Mouse (Mus musculus) C2C12 (cell line): ENCODE results near the gene St8sia1. TPM values are rescaled to one million over a fixed set of nuclear protein-coding genes. Genes with fewer than 3 reads are reported as not detected.
"Not testable (repeated sequence)": the region's sequence is repeated elsewhere in the genome, so short reads cannot be mapped to it uniquely, and the experiment has no call there.

Experiments
- H3K27me3 ChIP-seq: one replicate; pipeline ENCODE4 v1.6.1; 2011; ENCODE audit not compliant: control insufficient read depth, insufficient read depth, insufficient read length
- H3K36me3 ChIP-seq: one replicate; pipeline ENCODE4 v1.6.1; 2011; ENCODE audit not compliant: control insufficient read depth, insufficient read depth
- H3K4me3 ChIP-seq: one replicate; pipeline ENCODE4 v1.5.1; 2011; ENCODE audit warnings: mild to moderate bottlenecking, control low read depth; ENCODE audit not compliant: poor library complexity, insufficient read depth, severe bottlenecking
- H3K79me2 ChIP-seq: one replicate; pipeline ENCODE4 v1.6.1; 2011; ENCODE audit not compliant: control insufficient read depth, insufficient read depth
- H3K79me3 ChIP-seq: one replicate; pipeline ENCODE4 v1.6.1; 2011; ENCODE audit warnings: low read depth, control low read depth
- H3ac ChIP-seq: one replicate; pipeline ENCODE3; 2011; ENCODE audit warnings: low read depth; ENCODE audit not compliant: control insufficient read depth, insufficient read length
- CEBPB ChIP-seq: IDR thresholded peaks from one replicate; pipeline ENCODE4 v1.6.1; 2011; ENCODE audit warnings: low read depth, mild to moderate bottlenecking, control low read depth, moderate library complexity
- CTCF ChIP-seq: IDR thresholded peaks from one replicate; pipeline ENCODE4 v1.5.1; 2011; ENCODE audit not compliant: control insufficient read depth, insufficient read depth, insufficient read length
- FOSL1 ChIP-seq: IDR thresholded peaks from one replicate; pipeline ENCODE4 v1.8.0; 2011; ENCODE audit warnings: mild to moderate bottlenecking, low read length; ENCODE audit not compliant: poor library complexity, insufficient read depth, severe bottlenecking
- MAX ChIP-seq: IDR thresholded peaks from one replicate; pipeline ENCODE4 v1.6.1; 2011; ENCODE audit warnings: mild to moderate bottlenecking, control low read depth
- MYOD1 ChIP-seq: IDR thresholded peaks from one replicate; pipeline ENCODE4 v1.6.1; 2011; ENCODE audit warnings: low read depth; ENCODE audit not compliant: control insufficient read depth, insufficient read length
- MYOG ChIP-seq: IDR thresholded peaks from one replicate; pipeline ENCODE4 v1.6.1; 2011; ENCODE audit not compliant: control insufficient read depth, insufficient read length; ENCODE audit errors: extremely low read depth
- USF1 ChIP-seq: IDR thresholded peaks from one replicate; pipeline ENCODE4 v1.6.1; 2011; ENCODE audit warnings: low read depth, mild to moderate bottlenecking, control low read depth, moderate library complexity
- long read RNA-seq, 2 experiments: library from polyadenylated mRNA; unstranded; transcript quantifications; one replicate each; pipeline ENCODE4 v2.0.0; 2019 to 2020
- polyA plus RNA-seq: library from polyadenylated mRNA; unstranded; fragments of >200 nt; fragmentation: generic; extraction: Trizol; gene quantifications from one replicate; pipeline ENCODE4 v1.2.1, GENCODE M21; 2012; ENCODE audit warnings: missing spikeins

The St8sia1 gene
- polyA plus RNA-seq = not detected
- long read RNA-seq, experiment 1 = 0 reads
- long read RNA-seq, experiment 2 = 0 reads

GRCm38 (mm10) chr6:142964076-142964530 lies at the start of gene St8sia1:
Gene St8sia1 (minus strand): TSS chr6:142964452.
- Histone ChIP-seq H3K36me3 (no peaks in the 10 kb centered on the region), H3K79me2 (no peaks in the 10 kb centered on the region), H3K27me3 (peaks cover 30% of the 10 kb centered on the region), H3ac (no peak within 1 kb of the TSS), H3K79me3 (no peaks in the 10 kb centered on the region), H3K4me3 (no peak within 1 kb of the TSS)
- no peak for TF ChIP-seq MYOG
- no peak for TF ChIP-seq FOSL1
- no peak for TF ChIP-seq CEBPB
- TF ChIP-seq MYOD1 = no peak
- no peak for TF ChIP-seq MAX
- TF ChIP-seq CTCF = no peak
- no peak for TF ChIP-seq USF1

GRCm38 (mm10) chr6:143012513-143013215 lies 48.4 kb upstream of the St8sia1 start:
- no peak for TF ChIP-seq CEBPB
- TF ChIP-seq FOSL1 = no peak
- TF ChIP-seq USF1 = no peak
- no peak for TF ChIP-seq MAX
- no peak for TF ChIP-seq MYOG
- no peak for TF ChIP-seq CTCF
- no peak for TF ChIP-seq MYOD1
- no peaks in the 10 kb centered on the region for H3K79me2 ChIP-seq
- no peaks in the 10 kb centered on the region for H3K79me3 ChIP-seq
- H3ac ChIP-seq = no peak overlapping the region
- peaks cover 3% of the 10 kb centered on the region for H3K36me3 ChIP-seq
- H3K27me3 ChIP-seq = no peaks in the 10 kb centered on the region
- no peak overlapping the region for H3K4me3 ChIP-seq

- Histone ChIP-seq H3K36me3 (peaks cover 3% of the 10 kb centered on the region), H3K79me3 (no peaks in the 10 kb centered on the region), H3ac (no peak overlapping the region), H3K4me3 (no peak overlapping the region), H3K27me3 (no peaks in the 10 kb centered on the region), H3K79me2 (no peaks in the 10 kb centered on the region)
- TF ChIP-seq MYOD1 (no peak), MAX (no peak), FOSL1 (no peak), MYOG (no peak), USF1 (no peak)
These were observed 44.6 kb upstream of the St8sia1 start for GRCm38 (mm10) chr6:143008865-143009264.

- not testable (repeated sequence) for H3K36me3 ChIP-seq, H3ac ChIP-seq, H3K79me2 ChIP-seq, H3K79me3 ChIP-seq, H3K27me3 ChIP-seq, H3K4me3 ChIP-seq
These were observed 41.0 kb upstream of the St8sia1 start for GRCm38 (mm10) chr6:143005209-143005608.

GRCm38 (mm10) chr6:143004801-143005200 lies 40.5 kb upstream of the St8sia1 start:
- TF ChIP-seq MYOG = no peak
- no peak overlapping the region for H3K4me3 ChIP-seq
- H3K79me3 ChIP-seq = no peaks in the 10 kb centered on the region
- no peaks in the 10 kb centered on the region for H3K79me2 ChIP-seq
- no peaks in the 10 kb centered on the region for H3K27me3 ChIP-seq
- no peak overlapping the region for H3ac ChIP-seq
- H3K36me3 ChIP-seq = no peaks in the 10 kb centered on the region

GRCm38 (mm10) chr6:142998221-142998999 lies 34.2 kb upstream of the St8sia1 start:
- Histone ChIP-seq H3K4me3 (no peak overlapping the region), H3ac (no peak overlapping the region), H3K79me3 (no peaks in the 10 kb centered on the region), H3K36me3 (no peaks in the 10 kb centered on the region), H3K27me3 (no peaks in the 10 kb centered on the region), H3K79me2 (no peaks in the 10 kb centered on the region)
- no peak for TF ChIP-seq USF1
- no peak for TF ChIP-seq FOSL1
- TF ChIP-seq MYOG = no peak
- TF ChIP-seq MYOD1 = no peak
- TF ChIP-seq CTCF = no peak
- no peak for TF ChIP-seq CEBPB
- TF ChIP-seq MAX = no peak
